Mouse (Mus musculus) liver, embryonic 11.5 days (tissue): ENCODE results near the gene Grin3a. TPM values are rescaled to one million over a fixed set of nuclear protein-coding genes. Genes with fewer than 3 reads are reported as not detected.

Experiments
- ATAC-seq: fragments of 200-750 bp; cut with Nextera tagmentation; replicated peaks from 2 replicates; pipeline ENCODE4 v1.8.0; 2017; ENCODE audit warnings: moderate number of reproducible peaks, mild to moderate bottlenecking, moderate TSS enrichment, moderate library complexity; ENCODE audit not compliant: low FRiP score
- DNase-seq: peaks from one replicate; pipeline ENCODE4 v3.0.0-alpha.2; 2017; ENCODE audit warnings: low spot score
- H3K27ac ChIP-seq: fragments of 300-500 bp; sonication (generic); 2 replicates; pipeline ENCODE4 v1.5.1; 2014; ENCODE audit warnings: mild to moderate bottlenecking, low read depth, low read length, control low read depth
- H3K27me3 ChIP-seq: fragments of 300-500 bp; sonication (generic); replicated peaks from 2 replicates; pipeline ENCODE4 v1.6.1; 2014; ENCODE audit warnings: low read length, mixed read lengths; ENCODE audit not compliant: control insufficient read depth, insufficient read depth
- H3K36me3 ChIP-seq: fragments of 300-500 bp; sonication (generic); 2 replicates; pipeline ENCODE4 v1.6.1; 2014; ENCODE audit warnings: mild to moderate bottlenecking, low read length, moderate library complexity, mixed read lengths; ENCODE audit not compliant: control insufficient read depth, insufficient read depth
- H3K4me1 ChIP-seq: fragments of 300-500 bp; sonication (generic); replicated peaks from 2 replicates; pipeline ENCODE4 v1.6.1; 2014; ENCODE audit warnings: low read length, mixed read lengths; ENCODE audit not compliant: control insufficient read depth, insufficient read depth
- H3K4me2 ChIP-seq: fragments of 300-500 bp; sonication (generic); 2 replicates; pipeline ENCODE4 v1.6.1; 2014; ENCODE audit warnings: mild to moderate bottlenecking, control low read depth, moderate library complexity
- H3K4me3 ChIP-seq: fragments of 300-500 bp; sonication (generic); 2 replicates; pipeline ENCODE4 v1.5.1; 2014; ENCODE audit warnings: low read depth, low read length, control low read depth
- H3K9ac ChIP-seq: fragments of 300-500 bp; sonication (generic); 2 replicates; pipeline ENCODE4 v1.6.1; 2014; ENCODE audit warnings: low read depth, low read length, control low read depth
- H3K9me3 ChIP-seq: fragments of 300-500 bp; sonication (generic); 2 replicates; pipeline ENCODE4 v1.6.1; 2016; ENCODE audit warnings: low read length, inconsistent platforms, mixed read lengths; ENCODE audit not compliant: control insufficient read depth
- WGBS: fragments of 180-500 bp; shearing (Covaris S2); extraction: QIAGEN DNeasy Blood & Tissue Kit; methylation state at CpG from one replicate; pipeline ENCODE4 v1.1.7; 2014; 5-methylcytosine and 5-hydroxymethylcytosine counted together
- polyA plus RNA-seq: library from polyadenylated mRNA; unstranded; fragments of >200 nt; fragmentation: Nextera tagmentation; extraction: Ambion mirVana; gene quantifications from 2 replicates; pipeline ENCODE4 v1.2.1, GENCODE M21; 2014

Gene Grin3a
- polyA plus RNA-seq, 1 experiment from 2014 or later = 0.22 TPM

DNA sequence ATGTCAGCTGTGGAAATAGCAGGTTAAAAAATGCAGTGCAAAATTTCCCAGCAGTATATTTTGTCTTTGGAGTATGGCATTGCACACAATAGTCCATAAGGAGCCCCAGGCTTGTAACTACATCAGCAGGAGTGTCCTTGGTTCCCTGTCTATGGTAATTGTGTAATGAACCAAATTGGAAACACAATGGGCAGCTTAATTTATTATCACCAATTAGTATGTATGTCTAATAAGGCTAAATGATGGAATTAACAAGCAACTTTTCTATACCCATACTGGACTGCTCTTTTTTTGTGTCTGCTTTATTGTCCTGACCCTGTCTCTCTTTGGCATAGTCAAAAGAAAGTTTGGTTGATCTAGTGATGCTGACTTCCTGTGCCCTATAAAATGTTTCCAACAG, 38.8 kb downstream of the Grin3a start:
- H3K4me2 ChIP-seq = no peak overlapping the region
- ATAC-seq (no peak), DNase-seq (no peak)
- H3K9ac ChIP-seq = no peak overlapping the region
- H3K27ac ChIP-seq = no peak overlapping the region
- no peaks in the 10 kb centered on the region for H3K36me3 ChIP-seq
- no peaks in the 10 kb centered on the region for H3K4me1 ChIP-seq
- no peaks in the 10 kb centered on the region for H3K27me3 ChIP-seq
- no peak overlapping the region for H3K4me3 ChIP-seq
- H3K9me3 ChIP-seq = no peaks in the 10 kb centered on the region

DNA sequence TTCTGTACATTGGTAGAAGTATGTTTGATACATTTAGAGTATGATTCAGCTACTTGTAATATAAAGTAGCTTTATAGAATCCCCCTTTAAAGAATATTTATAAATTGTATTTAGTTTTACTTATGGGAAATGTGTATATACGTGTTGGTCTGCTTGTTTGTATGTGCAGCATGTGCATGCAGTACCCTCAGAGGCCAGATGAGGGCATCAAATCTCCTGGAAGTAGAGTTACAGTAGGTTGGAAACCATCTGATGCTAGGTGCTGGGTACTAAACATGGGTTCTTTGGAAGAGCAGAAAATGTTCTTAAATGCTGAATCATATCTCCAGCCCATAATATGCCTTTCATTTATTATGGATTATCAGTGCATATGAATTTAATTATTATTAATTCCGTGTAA, 46.2 kb downstream of the Grin3a start:
- Histone ChIP-seq H3K4me3 (no peak overlapping the region), H3K36me3 (no peaks in the 10 kb centered on the region), H3K27ac (no peak overlapping the region), H3K27me3 (no peaks in the 10 kb centered on the region), H3K9ac (no peak overlapping the region), H3K4me2 (no peak overlapping the region), H3K9me3 (no peaks in the 10 kb centered on the region), H3K4me1 (no peaks in the 10 kb centered on the region)
- ATAC-seq (no peak), DNase-seq (no peak)
- WGBS = 70% methylated on average over 2 of the region's 2 CpGs

DNA sequence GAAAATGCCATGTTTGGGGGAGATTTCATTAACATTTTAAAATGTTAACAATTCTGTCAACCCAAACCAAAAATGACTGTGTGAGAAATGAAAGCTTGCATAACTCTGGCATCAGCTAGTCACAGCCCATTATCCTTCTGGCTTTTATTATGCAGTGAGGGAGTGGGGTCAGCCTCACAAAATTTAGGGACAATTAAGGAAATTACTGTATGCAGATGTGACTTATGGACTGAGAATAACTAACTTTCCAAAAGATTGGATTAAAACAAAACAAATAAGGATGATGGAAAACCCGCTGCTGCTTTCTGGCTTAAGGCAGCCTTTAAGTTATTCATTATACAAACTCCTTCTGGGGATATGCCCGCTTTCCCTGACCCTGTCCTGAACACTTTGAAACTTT, 56.6 kb downstream of the Grin3a start:
- Histone ChIP-seq H3K27me3 (no peaks in the 10 kb centered on the region), H3K27ac (no peak overlapping the region), H3K4me1 (no peaks in the 10 kb centered on the region), H3K4me2 (no peak overlapping the region), H3K9ac (no peak overlapping the region), H3K9me3 (no peaks in the 10 kb centered on the region), H3K36me3 (no peaks in the 10 kb centered on the region), H3K4me3 (no peak overlapping the region)
- ATAC-seq = no peak
- WGBS = 72% methylated on average over 2 of the region's 2 CpGs
- DNase-seq = no peak

DNA sequence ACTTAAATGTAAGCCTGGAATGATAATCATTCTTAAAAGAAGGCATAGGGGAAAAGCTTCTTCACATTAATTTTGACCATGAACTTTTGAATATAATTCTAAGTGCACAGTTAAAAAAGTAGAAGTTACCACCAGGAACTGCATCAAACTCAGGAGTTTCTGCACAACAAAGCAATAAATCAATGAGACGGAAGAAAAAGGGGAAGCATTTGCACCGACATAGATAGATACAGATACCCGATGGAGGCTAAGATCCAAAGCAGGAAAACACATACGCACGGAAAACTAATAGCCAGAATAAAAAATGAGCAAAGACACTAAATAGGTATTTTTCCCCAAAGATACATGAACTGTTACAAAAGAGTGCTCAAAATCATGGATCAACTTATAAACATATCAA, 102.7 kb downstream of the Grin3a start:
- H3K9ac ChIP-seq = no peak overlapping the region
- 71% methylated on average over 5 of the region's 5 CpGs for WGBS

DNA sequence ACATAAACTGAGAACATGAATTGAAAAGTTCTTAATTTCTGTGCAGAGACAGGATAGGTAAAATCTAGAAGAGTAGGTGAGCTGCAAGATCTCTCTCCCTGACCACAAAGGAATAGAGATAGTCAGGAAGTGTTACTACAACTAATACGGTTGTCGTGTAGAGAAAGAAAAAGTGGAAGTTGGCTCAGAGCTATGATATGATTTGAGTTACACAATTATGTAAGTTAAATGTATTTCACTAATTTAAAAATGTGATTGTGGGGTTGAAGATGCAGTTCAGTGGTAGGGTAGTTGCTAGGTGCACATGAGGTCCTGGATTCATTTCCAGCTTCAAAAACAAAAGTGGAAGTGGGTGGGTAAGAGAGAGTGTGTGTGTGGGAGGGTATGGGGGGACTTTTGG, 103.6 kb downstream of the Grin3a start:
- Histone ChIP-seq H3K4me3 (no peak overlapping the region), H3K27me3 (no peaks in the 10 kb centered on the region), H3K4me2 (no peak overlapping the region), H3K4me1 (no peaks in the 10 kb centered on the region), H3K36me3 (no peaks in the 10 kb centered on the region), H3K9me3 (no peaks in the 10 kb centered on the region), H3K9ac (no peak overlapping the region), H3K27ac (no peak overlapping the region)
- 73% methylated on average over 2 of the region's 2 CpGs for WGBS
- ATAC-seq (no peak), DNase-seq (no peak)

More for the DNA sequence above, 102.7 kb downstream of the Grin3a start:
- Histone ChIP-seq H3K27ac (no peak overlapping the region), H3K4me1 (no peaks in the 10 kb centered on the region), H3K4me3 (no peak overlapping the region), H3K4me2 (no peak overlapping the region), H3K27me3 (no peaks in the 10 kb centered on the region), H3K9me3 (no peaks in the 10 kb centered on the region), H3K36me3 (no peaks in the 10 kb centered on the region)
- ATAC-seq (no peak), DNase-seq (no peak)

DNA sequence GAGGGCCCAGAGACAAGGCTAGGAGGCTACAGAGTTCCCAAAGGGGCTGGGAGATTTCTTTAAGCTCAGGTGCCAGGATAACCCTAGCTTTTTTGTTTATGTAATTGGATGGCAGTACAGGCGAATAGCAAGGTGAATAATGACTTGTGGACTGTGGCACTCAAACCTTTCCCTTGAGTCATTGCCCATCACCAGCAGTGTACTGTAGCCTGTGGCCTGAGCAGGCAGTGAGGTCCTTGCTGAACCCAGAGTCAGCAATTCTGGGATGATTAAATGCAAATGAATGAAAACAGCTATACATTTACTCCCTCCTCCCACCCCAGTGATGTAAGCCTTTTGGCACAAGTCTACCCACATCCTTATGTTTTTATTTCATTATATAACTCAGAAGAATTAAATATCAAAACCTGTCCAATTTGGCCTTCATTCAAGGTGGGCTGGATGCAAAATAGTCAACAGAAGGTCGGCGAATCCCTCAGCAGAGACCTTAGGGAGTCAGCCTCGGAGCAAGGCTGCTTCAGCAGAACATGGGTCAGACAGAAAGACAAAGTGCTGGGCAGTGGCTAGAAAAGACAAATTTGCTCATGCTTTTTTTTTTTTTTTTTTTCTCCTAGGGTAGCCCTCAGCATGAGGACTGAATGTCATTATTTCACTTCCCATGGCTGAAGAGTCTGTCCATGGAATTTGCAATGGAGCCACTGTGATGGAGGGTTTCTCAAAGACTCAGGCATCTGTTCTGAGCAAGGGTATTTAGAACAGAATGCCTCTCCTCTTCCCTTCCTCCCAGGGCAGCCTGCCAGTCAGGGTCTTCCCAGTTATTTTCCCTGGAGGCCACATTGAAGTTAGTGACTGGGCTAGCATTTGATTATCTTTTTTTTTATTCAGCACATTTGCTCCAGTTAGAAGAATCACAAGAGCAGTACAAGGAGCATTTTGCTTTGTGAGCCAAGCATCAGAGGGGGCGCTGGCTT, 104.5 kb downstream of the Grin3a start:
- no peaks in the 10 kb centered on the region for H3K27me3 ChIP-seq
- ATAC-seq (no peak), DNase-seq (no peak)
- no peak overlapping the region for H3K4me2 ChIP-seq
- no peaks in the 10 kb centered on the region for H3K4me1 ChIP-seq
- H3K36me3 ChIP-seq = no peaks in the 10 kb centered on the region
- WGBS = 80% methylated on average over 5 of the region's 5 CpGs
- H3K27ac ChIP-seq = no peak overlapping the region
- H3K9ac ChIP-seq = no peak overlapping the region
- no peak overlapping the region for H3K4me3 ChIP-seq
- no peaks in the 10 kb centered on the region for H3K9me3 ChIP-seq

- WGBS = 82% methylated on average over 1 of the region's 1 CpGs
Measured at GRCm38 (mm10) chr4:49739561-49739960, 106.0 kb downstream of the Grin3a start.

DNA sequence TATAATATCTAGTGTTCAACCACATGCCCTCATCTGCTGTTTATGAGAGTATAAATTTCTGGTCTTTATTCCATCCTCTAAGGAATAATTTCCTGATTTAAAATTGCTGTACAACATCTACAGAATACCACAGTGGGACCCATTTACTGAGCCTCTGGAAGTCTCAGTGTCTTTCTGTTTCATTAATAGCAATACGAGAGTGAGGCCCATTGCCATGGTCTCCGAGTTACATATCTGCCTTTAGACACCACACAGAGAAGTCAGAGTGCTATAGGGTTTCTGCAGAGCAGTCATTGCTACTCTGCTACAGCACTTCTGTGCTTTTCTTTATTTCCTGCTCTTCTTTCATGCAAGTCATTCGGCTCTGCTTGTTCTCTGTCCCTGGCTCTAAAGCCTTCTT, 116.2 kb downstream of the Grin3a start:
- WGBS = 77% methylated on average over 3 of the region's 3 CpGs
- Histone ChIP-seq H3K27ac (no peak overlapping the region), H3K9ac (no peak overlapping the region), H3K9me3 (no peaks in the 10 kb centered on the region), H3K4me1 (no peaks in the 10 kb centered on the region), H3K4me3 (no peak overlapping the region), H3K36me3 (no peaks in the 10 kb centered on the region), H3K27me3 (no peaks in the 10 kb centered on the region), H3K4me2 (no peak overlapping the region)
- no peak for ATAC-seq
- no peak for DNase-seq

More at GRCm38 (mm10) chr4:49739561-49739960, 106.0 kb downstream of the Grin3a start:
- DNase-seq (no peak), ATAC-seq (no peak)
- Histone ChIP-seq H3K9me3 (no peaks in the 10 kb centered on the region), H3K36me3 (no peaks in the 10 kb centered on the region), H3K4me2 (no peak overlapping the region), H3K4me1 (no peaks in the 10 kb centered on the region), H3K27me3 (no peaks in the 10 kb centered on the region), H3K9ac (no peak overlapping the region), H3K27ac (no peak overlapping the region), H3K4me3 (no peak overlapping the region)

DNA sequence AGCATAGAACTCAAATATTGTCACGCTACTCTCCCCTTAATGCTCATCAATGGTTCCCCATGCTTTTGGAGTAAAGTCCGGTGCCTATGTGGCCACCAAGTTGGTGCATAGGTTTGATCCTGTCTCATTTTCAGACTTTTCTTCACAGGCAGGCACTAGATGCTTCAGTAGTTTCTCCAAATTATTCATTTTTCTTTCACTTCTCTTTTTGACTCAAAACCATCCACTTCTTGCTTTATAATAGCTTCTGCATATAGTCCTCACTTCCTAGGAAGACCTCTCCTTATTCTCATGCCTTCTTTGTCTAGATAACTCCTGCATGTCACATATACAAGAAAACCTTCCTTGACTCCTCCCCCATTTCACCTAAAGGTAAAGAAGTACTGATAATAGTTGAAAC, 121.6 kb downstream of the Grin3a start:
- Histone ChIP-seq H3K4me1 (no peaks in the 10 kb centered on the region), H3K9ac (no peak overlapping the region), H3K4me2 (no peak overlapping the region), H3K27me3 (no peaks in the 10 kb centered on the region), H3K27ac (no peak overlapping the region), H3K4me3 (no peak overlapping the region), H3K36me3 (no peaks in the 10 kb centered on the region), H3K9me3 (no peaks in the 10 kb centered on the region)
- ATAC-seq = no peak
- 88% methylated on average over 2 of the region's 2 CpGs for WGBS
- DNase-seq = no peak
